Mouse (Mus musculus) myocyte (in vitro differentiated cells): ENCODE results near the gene Gne.

Experiments used
- CEBPB ChIP-seq: IDR thresholded peaks from 2 replicates; pipeline ENCODE4 v1.6.1; 2011; ENCODE audit warnings: mild to moderate bottlenecking, moderate library complexity; ENCODE audit not compliant: poor library complexity, insufficient read depth, severe bottlenecking
- E2F4 ChIP-seq: IDR thresholded peaks from one replicate; pipeline ENCODE4 v1.6.1; 2011; ENCODE audit warnings: mild to moderate bottlenecking, control low read depth, moderate library complexity; ENCODE audit not compliant: insufficient read depth
- POLR2A ChIP-seq: IDR thresholded peaks from one replicate; pipeline ENCODE4 v1.6.1; 2011; ENCODE audit warnings: low read depth, mild to moderate bottlenecking, control low read depth, moderate library complexity; ENCODE audit not compliant: insufficient read length
- POLR2AphosphoS2 ChIP-seq: IDR thresholded peaks from one replicate; pipeline ENCODE4 v1.6.1; 2011; ENCODE audit warnings: low read depth, control low read depth; ENCODE audit not compliant: insufficient read length
- SRF ChIP-seq: IDR thresholded peaks from one replicate; pipeline ENCODE4 v1.6.1; 2011; ENCODE audit warnings: low read depth; ENCODE audit not compliant: control insufficient read depth, insufficient read length
- TCF12 ChIP-seq: IDR thresholded peaks from one replicate; pipeline ENCODE4 v1.6.1; 2011; ENCODE audit warnings: mild to moderate bottlenecking, control low read depth; ENCODE audit not compliant: poor library complexity, insufficient read depth, severe bottlenecking
- USF1 ChIP-seq: IDR thresholded peaks from one replicate; pipeline ENCODE4 v1.6.1; 2011; ENCODE audit warnings: low read depth, mild to moderate bottlenecking, control low read depth, moderate library complexity

DNA sequence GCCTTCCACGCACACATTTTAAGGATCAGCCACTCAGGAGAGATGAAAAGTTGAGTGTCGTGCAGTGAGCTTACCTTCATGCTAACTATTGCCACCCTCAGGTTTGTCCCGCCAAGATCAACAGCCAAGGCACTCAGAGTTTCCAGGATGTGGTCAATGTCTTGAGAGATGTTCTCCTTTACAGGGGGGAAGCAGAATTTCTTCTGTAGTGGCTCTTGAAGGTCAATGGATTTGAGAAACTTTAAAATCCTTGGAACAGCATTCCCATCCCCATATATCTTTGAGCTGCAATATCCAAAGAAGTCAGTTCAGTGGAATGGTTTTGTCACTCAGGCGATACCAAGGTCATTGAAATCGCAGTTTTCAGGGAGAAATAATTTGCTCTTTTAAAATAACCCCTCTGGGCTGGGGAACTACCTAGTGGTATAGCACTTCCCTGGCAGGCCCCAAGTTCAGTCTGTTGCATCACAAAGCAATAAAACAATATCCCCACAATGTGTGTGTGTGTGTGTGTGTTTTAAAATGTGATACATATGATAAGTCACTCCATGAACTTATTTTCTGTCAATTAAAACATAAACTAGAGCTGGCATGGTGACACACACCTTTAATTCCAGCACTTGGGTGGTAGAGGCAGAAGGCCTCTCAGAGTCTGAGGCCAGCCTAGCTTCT is 39.2 kb downstream of the Gne start:
- no peak for TF ChIP-seq POLR2A
- no peak for TF ChIP-seq USF1
- no peak for TF ChIP-seq TCF12
- no peak for TF ChIP-seq E2F4
- no peak for TF ChIP-seq CEBPB
- no peak for TF ChIP-seq SRF
- TF ChIP-seq POLR2AphosphoS2, result no peak
